14 mouse cellular contexts compared by ENCODE assay signal in the genomic region with DNA sequence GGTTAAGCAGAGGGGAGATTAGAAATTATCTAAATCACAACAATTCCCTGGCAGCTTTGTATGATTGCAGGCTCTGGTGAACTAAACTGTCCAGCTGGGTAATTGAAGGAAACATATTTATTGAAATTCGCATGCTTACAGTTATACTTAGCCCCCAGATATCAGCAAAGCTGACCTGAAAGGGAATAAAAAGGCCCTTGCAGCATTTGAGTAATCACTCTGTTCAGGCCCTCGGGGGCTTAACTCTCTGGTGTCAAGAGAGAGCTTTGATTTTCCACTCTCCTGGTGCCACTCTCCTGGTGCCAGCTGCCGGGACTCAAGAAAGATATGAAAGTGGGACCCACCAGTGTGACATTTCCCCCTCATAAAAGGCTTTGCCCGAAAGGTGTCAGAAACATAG.
"Had no signal": no experiment of that assay in that cellular context is flagged by ENCODE, and none has a peak within 500 bp of the region (broad histone marks: within the 10 kb centered on the region; RNA-seq: fewer than 3 reads in every experiment).

No protein-coding gene starts in this region.

- ATAC-seq: intestine, postnatal 0 days had no signal

- DNase-seq: kidney, adult 9 months; kidney, postnatal 25 days; lung, postnatal 14 days; right cerebral cortex, adult 18-20 months; right cerebral cortex, postnatal 25 days; thymus, postnatal 4 days had no signal

- H3K27ac ChIP-seq: left cerebral cortex, adult 2 months; limb, embryonic 10.5 days; lung, embryonic 15.5 days; macrophage had no signal

- H3K9ac ChIP-seq: lung, embryonic 15.5 days had no signal

- H3K4me3 ChIP-seq: left cerebral cortex, adult 2 months; limb, embryonic 10.5 days; lung, embryonic 15.5 days; megakaryocyte, embryonic 14.5 days; myocyte had no signal

- H3K9me3 ChIP-seq: limb, embryonic 10.5 days; lung, embryonic 15.5 days had no signal

- H3K4me2 ChIP-seq: liver, embryonic 11.5 days; lung, embryonic 15.5 days had no signal

- H3K27me3 ChIP-seq: lung, embryonic 15.5 days; megakaryocyte, embryonic 14.5 days had no signal

- H3K36me3 ChIP-seq: limb, embryonic 10.5 days; lung, embryonic 15.5 days had no signal

- H3K4me1 ChIP-seq: lung, embryonic 15.5 days; megakaryocyte, embryonic 14.5 days had no signal
